Mouse (Mus musculus) right cerebral cortex, adult 18-20 months (tissue): Measurements from ENCODE around the gene Tmod3.
"Not testable (repeated sequence)": the region's sequence is repeated elsewhere in the genome, so short reads cannot be mapped to it uniquely, and the experiment has no call there.

ENCODE experiments used
- DNase-seq: peaks from one replicate; pipeline ENCODE4 v3.0.0; 2022; ENCODE audit warnings: mixed read lengths

Tmod3 gene

GRCm38 (mm10) chr9:75494407-75495005 is 65.0 kb downstream of the Tmod3 start:
- no peak for DNase-seq

DNA sequence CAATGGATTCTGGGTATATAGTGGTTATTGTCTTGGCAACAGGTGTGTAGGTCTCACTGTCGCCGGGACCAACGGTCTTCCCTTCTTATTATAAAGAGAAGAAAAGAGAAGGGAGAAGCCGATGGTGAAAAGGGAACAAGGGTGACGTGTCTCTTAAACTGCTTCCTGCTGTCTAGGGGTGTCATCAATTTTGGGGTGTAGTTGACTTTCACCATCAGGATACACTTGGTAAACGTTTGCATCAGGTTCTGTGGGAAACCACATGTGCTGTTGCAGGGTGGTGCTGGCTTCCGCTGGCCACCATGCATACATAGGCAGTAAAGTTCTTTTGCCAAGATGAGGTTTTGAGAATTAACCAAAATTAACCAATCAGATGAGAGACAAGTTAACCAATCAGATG is 71.2 kb downstream of the Tmod3 start:
- DNase-seq = not testable (repeated sequence)

DNA sequence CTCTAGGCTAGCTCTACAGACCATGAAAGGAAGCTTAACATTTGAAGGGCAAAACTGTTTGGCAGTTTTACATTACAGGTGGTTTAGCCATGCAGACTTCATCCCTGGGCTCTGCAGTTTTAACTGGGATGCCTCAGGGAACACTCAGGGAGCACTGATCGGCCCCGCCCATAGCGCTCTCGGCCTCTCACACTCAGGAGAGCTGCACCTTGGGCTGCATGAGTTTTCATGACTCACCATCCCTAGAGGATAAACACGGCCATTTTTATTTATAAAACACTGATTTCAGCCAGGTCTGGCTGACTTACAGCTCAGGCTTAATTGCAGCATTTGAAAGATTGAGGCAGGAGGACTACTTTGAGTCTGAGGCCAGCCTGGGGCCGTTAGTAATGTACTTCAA is 74.2 kb downstream of the Tmod3 start:
- no peak for DNase-seq

- peak; percentile 26 for DNase-seq
Observed at GRCm38 (mm10) chr9:75480536-75481075, 78.9 kb downstream of the Tmod3 start.

DNA sequence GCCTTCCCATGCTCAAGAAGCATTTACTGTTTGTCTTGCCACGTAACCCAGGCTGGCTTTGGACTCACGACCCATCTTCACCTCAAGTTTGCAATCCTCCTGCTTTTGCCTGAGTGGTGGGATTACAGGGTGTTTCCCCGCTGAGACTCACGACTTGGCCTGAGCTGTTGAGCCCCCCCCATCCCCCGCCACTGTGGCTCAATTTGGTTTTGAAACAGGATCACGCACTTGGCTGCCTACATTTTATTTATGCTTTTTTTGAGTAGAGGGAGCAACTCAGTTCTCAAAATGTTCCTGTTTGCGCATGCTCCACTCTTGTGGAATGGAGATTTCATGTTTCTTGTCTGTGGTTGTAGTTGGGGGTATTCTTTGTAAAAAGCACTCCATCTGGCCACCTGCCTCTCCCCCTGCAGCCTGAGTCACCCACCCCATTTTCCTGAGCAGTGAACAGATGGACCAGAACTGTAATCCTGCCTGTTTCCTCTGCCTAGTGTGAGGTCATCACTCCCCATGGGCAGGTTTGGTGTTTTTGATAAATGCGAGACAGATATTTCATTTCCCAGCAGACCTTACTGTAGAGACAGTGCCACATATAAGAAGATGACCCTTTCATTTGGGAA is 80.2 kb downstream of the Tmod3 start:
- DNase-seq = peak; percentile 25

DNA sequence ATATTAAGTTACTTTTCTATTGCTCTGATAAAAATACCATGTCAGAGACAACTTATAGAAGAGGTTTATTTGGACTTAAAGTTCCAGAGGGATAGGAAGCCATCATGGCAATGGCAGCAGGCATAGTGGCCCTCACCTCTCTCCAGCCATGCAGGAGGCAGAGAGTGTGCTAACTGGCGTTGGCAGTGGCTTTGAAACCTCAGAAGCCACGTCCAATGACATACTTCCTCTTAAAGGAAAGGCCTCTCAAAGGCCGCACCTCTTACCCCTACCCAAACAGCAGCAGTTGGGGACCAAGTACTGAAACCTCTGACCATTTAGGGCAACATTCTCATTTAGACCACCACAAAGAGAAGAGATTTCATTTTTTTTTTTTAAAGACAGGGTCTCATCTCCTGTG is 82.2 kb downstream of the Tmod3 start:
- no peak for DNase-seq

- no peak for DNase-seq
Observed at GRCm38 (mm10) chr9:75468297-75468696, 91.2 kb downstream of the Tmod3 start.

DNA sequence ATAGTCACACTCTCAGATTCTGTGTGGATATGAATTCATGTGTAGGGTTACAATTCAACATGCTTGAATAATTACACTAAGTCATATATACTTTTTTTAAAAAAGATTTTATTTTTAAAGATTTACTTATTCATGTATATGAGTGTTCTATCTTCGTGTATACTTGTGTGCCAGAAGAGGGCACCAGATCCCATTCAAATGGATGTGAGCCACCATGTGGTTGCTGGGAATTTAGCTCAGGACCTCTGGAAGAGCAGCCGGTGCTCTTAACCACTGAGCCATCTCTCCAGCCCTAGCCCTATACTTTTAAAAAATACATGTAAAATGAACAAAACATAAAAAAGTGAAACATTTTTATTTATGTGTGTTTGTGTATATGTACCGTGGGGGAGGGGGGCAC is 91.9 kb downstream of the Tmod3 start:
- DNase-seq = no peak

- no peak for DNase-seq
Observed at GRCm38 (mm10) chr9:75466641-75467040, 92.8 kb downstream of the Tmod3 start.

DNA sequence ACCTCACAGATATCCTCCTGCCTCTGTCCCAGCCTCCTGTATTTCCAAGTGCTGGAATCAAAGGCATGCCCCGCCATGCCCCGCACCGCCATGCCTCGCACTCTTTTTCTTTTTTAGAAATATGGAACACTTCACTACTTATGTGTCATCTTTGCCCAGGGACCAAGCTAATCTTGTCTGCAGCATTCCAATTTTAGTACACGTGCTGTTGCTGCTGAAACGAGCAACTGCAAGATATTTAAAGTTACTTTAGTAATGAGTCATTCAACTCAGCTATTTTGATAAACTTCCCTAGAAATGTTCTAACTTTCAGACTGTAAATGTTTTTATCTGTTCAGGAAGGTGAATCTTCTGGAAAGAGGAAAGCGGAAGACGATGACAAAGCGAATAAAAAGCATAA is 93.6 kb downstream of the Tmod3 start:
- peak; percentile 53 for DNase-seq

GRCm38 (mm10) chr9:75463050-75463660 is 96.3 kb downstream of the Tmod3 start:
- DNase-seq = no peak

DNA sequence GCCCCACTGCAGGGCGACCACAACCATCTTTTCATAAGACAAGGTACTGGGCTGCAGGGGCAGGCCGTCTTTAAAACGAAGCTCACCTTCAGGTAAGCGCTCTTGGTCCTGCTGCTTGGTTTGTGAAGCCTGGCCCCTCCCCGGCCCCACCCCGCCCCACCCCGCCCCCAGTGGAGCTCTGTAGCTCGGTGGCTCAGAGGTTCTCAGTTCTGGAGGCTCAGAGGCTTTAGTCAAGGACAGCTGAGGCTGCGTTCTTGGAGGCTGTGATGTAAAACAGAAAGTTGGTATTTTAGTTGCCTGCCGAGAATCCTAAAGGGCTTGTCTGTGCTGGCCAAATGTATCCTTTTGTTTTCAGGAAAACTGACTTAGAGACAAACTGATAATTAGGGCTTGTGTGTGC is 103.8 kb downstream of the Tmod3 start:
- no peak for DNase-seq

DNA sequence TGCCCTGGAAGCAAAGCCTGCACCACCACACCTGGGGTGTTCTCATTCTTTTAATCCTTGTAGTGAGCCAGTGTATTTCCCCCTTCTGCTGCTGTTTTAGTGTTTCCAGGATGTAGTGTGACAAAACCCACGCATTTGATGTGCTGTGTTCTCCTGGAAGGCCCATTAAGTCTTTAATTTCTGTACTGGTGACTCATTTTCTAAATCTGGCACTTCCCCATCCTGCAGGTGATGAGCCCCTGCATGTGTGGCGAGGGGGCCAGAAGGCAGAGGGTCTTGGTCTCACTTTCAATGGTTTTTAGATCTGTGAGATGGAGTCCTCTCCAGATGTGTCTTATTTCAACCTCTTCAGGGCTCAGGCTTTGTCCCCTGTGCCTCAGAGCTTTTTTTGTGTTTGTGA is 105.5 kb downstream of the Tmod3 start:
- DNase-seq = no peak

DNA sequence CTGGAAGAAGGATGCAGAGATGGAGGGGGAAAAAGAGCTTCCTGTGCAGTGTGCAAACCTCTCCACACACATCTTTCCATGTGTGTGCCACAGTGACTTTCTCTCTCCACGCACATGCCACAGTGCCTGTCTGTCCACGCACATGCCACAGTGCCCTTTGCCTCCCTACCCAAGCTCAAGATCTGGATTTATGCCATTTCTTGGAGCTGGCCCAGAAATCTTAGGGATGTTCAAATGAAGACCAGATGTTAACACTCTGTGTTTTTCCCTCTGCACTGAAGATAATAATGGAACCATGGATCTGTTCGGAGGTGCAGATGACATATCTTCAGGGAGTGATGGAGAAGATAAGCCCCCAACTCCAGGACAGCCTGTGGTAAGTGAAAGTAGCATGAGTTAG is 111.4 kb downstream of the Tmod3 start:
- no peak for DNase-seq
